Mouse (Mus musculus) neural tube, embryonic 11.5 days (tissue): ENCODE results near the gene Sult3a1. TPM values are rescaled to one million over a fixed set of nuclear protein-coding genes. Genes with fewer than 3 reads are reported as not detected.
"Not testable (repeated sequence)": the region's sequence is repeated elsewhere in the genome, so short reads cannot be mapped to it uniquely, and the experiment has no call there.

ENCODE experiments used
- ATAC-seq: fragments of 200-750 bp; cut with Nextera tagmentation; 2 replicates; pipeline ENCODE4 v1.8.0; 2017; ENCODE audit warnings: moderate number of reproducible peaks, mild to moderate bottlenecking, moderate TSS enrichment, moderate library complexity; ENCODE audit not compliant: insufficient read depth, low FRiP score, low TSS enrichment
- DNase-seq: peaks from one replicate; pipeline ENCODE4 v3.0.0-alpha.2; 2015; ENCODE audit warnings: low spot score
- H3K27ac ChIP-seq: fragments of 300-500 bp; sonication (generic); 2 replicates; pipeline ENCODE4 v1.5.1; 2014; ENCODE audit warnings: low read depth, mild to moderate bottlenecking, low read length
- H3K27me3 ChIP-seq: fragments of 300-500 bp; sonication (generic); 2 replicates; pipeline ENCODE4 v1.6.1; 2014; ENCODE audit warnings: mild to moderate bottlenecking, low read length, mixed read lengths; ENCODE audit not compliant: control insufficient read depth, insufficient read depth
- H3K36me3 ChIP-seq: fragments of 300-500 bp; sonication (generic); 2 replicates; pipeline ENCODE4 v1.6.1; 2014; ENCODE audit warnings: mild to moderate bottlenecking, low read length, moderate library complexity, mixed read lengths; ENCODE audit not compliant: control insufficient read depth, insufficient read depth
- H3K4me1 ChIP-seq: fragments of 300-500 bp; sonication (generic); 2 replicates; pipeline ENCODE4 v1.6.1; 2014; ENCODE audit warnings: low read length, mixed read lengths; ENCODE audit not compliant: control insufficient read depth, insufficient read depth
- H3K4me2 ChIP-seq: fragments of 300-500 bp; sonication (generic); 2 replicates; pipeline ENCODE4 v1.6.1; 2014; ENCODE audit warnings: low read depth, mild to moderate bottlenecking, moderate library complexity
- H3K4me3 ChIP-seq: fragments of 300-500 bp; sonication (generic); 2 replicates; pipeline ENCODE4 v1.5.1; 2014; ENCODE audit warnings: low read depth, low read length
- H3K9ac ChIP-seq: fragments of 300-500 bp; sonication (generic); 2 replicates; pipeline ENCODE4 v1.6.1; 2014; ENCODE audit warnings: mild to moderate bottlenecking, low read length
- H3K9me3 ChIP-seq: fragments of 300-500 bp; sonication (generic); 2 replicates; pipeline ENCODE4 v1.6.1; 2016; ENCODE audit warnings: low read length; ENCODE audit not compliant: control insufficient read depth
- WGBS: fragments of 180-500 bp; shearing (Covaris S2); extraction: QIAGEN DNeasy Blood & Tissue Kit; methylation state at CpG from one replicate; pipeline ENCODE4 v1.1.7; 2014; 5-methylcytosine and 5-hydroxymethylcytosine counted together
- polyA plus RNA-seq: library from polyadenylated mRNA; unstranded; fragments of >200 nt; fragmentation: Nextera tagmentation; extraction: Ambion mirVana; gene quantifications from 2 replicates; pipeline ENCODE4 v1.2.1, GENCODE M21; 2014

Sult3a1 gene
- polyA plus RNA-seq, 1 experiment from 2014 or later, result not detected

GRCm38 (mm10) chr10:33901520-33901919 is 44.0 kb downstream of the Sult3a1 start:
- DNase-seq, H3K27ac ChIP-seq, H3K27me3 ChIP-seq: not testable (repeated sequence)

GRCm38 (mm10) chr10:33904530-33905481 is 47.3 kb downstream of the Sult3a1 start, which contains the start of gene Rsph4a:
Gene Rsph4a, plus strand, starts transcription at chr10:33905111.
- DNase-seq, result peak; percentile 52
- H3K4me3 ChIP-seq, result peak within 1 kb of the TSS; percentile 29
- no peaks in the 10 kb centered on the region for H3K9me3 ChIP-seq
- H3K27me3 ChIP-seq, result no peaks in the 10 kb centered on the region
- peak within 1 kb of the TSS; percentile 58 for H3K4me2 ChIP-seq
- WGBS, result 6% methylated on average over 17 of the region's 17 CpGs
- H3K4me1 ChIP-seq, result 0 out of 2 replicates have a peak, but pooled peaks cover 4% of the 10 kb centered on the region
- ATAC-seq, result peak; percentile 94
- H3K9ac ChIP-seq, result no peak within 1 kb of the TSS
- H3K27ac ChIP-seq, result no peak within 1 kb of the TSS
- H3K36me3 ChIP-seq, result no peaks in the 10 kb centered on the region

More at GRCm38 (mm10) chr10:33901520-33901919, 44.0 kb downstream of the Sult3a1 start:
- H3K4me2 ChIP-seq, ATAC-seq, H3K9ac ChIP-seq, H3K36me3 ChIP-seq, H3K9me3 ChIP-seq, H3K4me3 ChIP-seq, H3K4me1 ChIP-seq: not testable (repeated sequence)
- WGBS, result 91% methylated on average over 1 of the region's 1 CpGs

GRCm38 (mm10) chr10:33905489-33905888 is 48.0 kb downstream of the Sult3a1 start:
- Histone ChIP-seq H3K9me3 (no peaks in the 10 kb centered on the region), H3K4me1 (0 out of 2 replicates have a peak, but pooled peaks cover 4% of the 10 kb centered on the region), H3K27me3 (no peaks in the 10 kb centered on the region), H3K27ac (no peak overlapping the region), H3K36me3 (no peaks in the 10 kb centered on the region), H3K4me3 (peak overlapping the region; percentile 29; the same call in 1 of the 2 replicates), H3K9ac (no peak overlapping the region), H3K4me2 (peak overlapping the region; percentile 58)
- ATAC-seq (no peak), DNase-seq (no peak)
- WGBS, result 1% methylated on average over 6 of the region's 6 CpGs

Other genes with a start within 250 kb of the Sult3a1 start
- 7.3 and 8.1 TPM in 2 replicates for gene Clvs2, start 233.0 kb upstream of the Sult3a1 start, polyA plus RNA-seq
- gene Sult3a2, start 71.0 kb upstream of the Sult3a1 start, polyA plus RNA-seq, result not detected in 2 replicates
- 0.09 TPM in 1 of 2 replicates, not detected in the other for gene Rsph4a, start 47.4 kb downstream of the Sult3a1 start, polyA plus RNA-seq
- gene Zup1, start 93.5 kb downstream of the Sult3a1 start, polyA plus RNA-seq, result 23.4 and 23.8 TPM in 2 replicates
- 147 and 150 TPM in 2 replicates for gene Rwdd1, start 161.9 kb downstream of the Sult3a1 start, polyA plus RNA-seq
- gene Trappc3l, start 179.9 kb downstream of the Sult3a1 start, polyA plus RNA-seq, result not detected in 2 replicates
- gene Calhm4, start 186.6 kb downstream of the Sult3a1 start, polyA plus RNA-seq, result not detected in 2 replicates
- 0.13 and 0.19 TPM in 2 replicates for gene Calhm5, start 238.8 kb downstream of the Sult3a1 start, polyA plus RNA-seq